Mouse (Mus musculus) heart, postnatal 14 days (tissue): ENCODE measurements at regions not wholly inside any gene's neighbourhood (a gene's known extent, or its start where the extent isn't known, plus 50 kb on each side); places are given as distances from the start of the nearest gene placed in this dataset.

Experiments used
- DNase-seq, 2 experiments: peaks; one replicate each; pipeline ENCODE4 v3.0.0; 2021 to 2022
- intact Hi-C: fragments of 180-260 bp; cut with DNase I; formaldehyde crosslinking; loops from one replicate; pipeline ENCODE4 v1.15.1; 2025

- DNase-seq, result no peak
- intact Hi-C loops, result no loop called here
Measured at GRCm38 (mm10) chr14:66584699-66585098, 575.7 kb upstream of the Gulo start.

- no peak for DNase-seq
- intact Hi-C loops, result no loop called here
Measured at GRCm38 (mm10) chr14:66579904-66580492, 571.0 kb upstream of the Gulo start.

GRCm38 (mm10) chr14:66566600-66566999 lies 557.6 kb upstream of the Gulo start:
- intact Hi-C loops, result no loop called here
- DNase-seq, result no peak

- intact Hi-C loops, result no loop called here
- no peak for DNase-seq
Measured at GRCm38 (mm10) chr14:66562744-66563143, 553.7 kb upstream of the Gulo start.

GRCm38 (mm10) chr14:66561715-66562114 lies 552.7 kb upstream of the Gulo start:
- intact Hi-C loops, result no loop called here
- no peak for DNase-seq

- DNase-seq, result no peak
Measured at GRCm38 (mm10) chr14:66561042-66561590, 552.1 kb upstream of the Gulo start.

GRCm38 (mm10) chr14:66558393-66558792 lies 549.4 kb upstream of the Gulo start:
- intact Hi-C loops, result no loop called here
- no peak for DNase-seq

More at GRCm38 (mm10) chr14:66561042-66561590, 552.1 kb upstream of the Gulo start:
- intact Hi-C loops, result no loop called here

- peak; percentile 67 to 70 for DNase-seq
- intact Hi-C loops, result no loop called here
Measured at GRCm38 (mm10) chr14:66557631-66558030, 548.6 kb upstream of the Gulo start.

GRCm38 (mm10) chr14:66538498-66538897 lies 529.5 kb upstream of the Gulo start:
- no peak for DNase-seq
- intact Hi-C loops, result no loop called here

GRCm38 (mm10) chr14:66534671-66535070 lies 525.7 kb upstream of the Gulo start:
- DNase-seq, result no peak
- intact Hi-C loops, result no loop called here

GRCm38 (mm10) chr14:66528135-66528534 lies 519.1 kb upstream of the Gulo start:
- peak in 1 of 2 experiments; percentile 6 for DNase-seq
- intact Hi-C loops, result no loop called here

GRCm38 (mm10) chr14:66527061-66527460 lies 518.1 kb upstream of the Gulo start:
- DNase-seq, result no peak
- intact Hi-C loops, result no loop called here

- no peak for DNase-seq
- intact Hi-C loops, result no loop called here
Measured at GRCm38 (mm10) chr14:66522856-66523400, 513.9 kb upstream of the Gulo start.

GRCm38 (mm10) chr14:66521836-66522629 lies 513.0 kb upstream of the Gulo start:
- DNase-seq, result peak in 1 of 2 experiments; percentile 23
- intact Hi-C loops, result no loop called here

GRCm38 (mm10) chr14:66516770-66517169 lies 507.8 kb upstream of the Gulo start:
- intact Hi-C loops, result no loop called here
- DNase-seq, result no peak

GRCm38 (mm10) chr14:66510750-66511149 lies 501.7 kb upstream of the Gulo start:
- intact Hi-C loops, result no loop called here
- DNase-seq, result no peak

- intact Hi-C loops, result no loop called here
- no peak for DNase-seq
Measured at GRCm38 (mm10) chr14:66510218-66510617, 501.2 kb upstream of the Gulo start.

GRCm38 (mm10) chr14:66509706-66510105 lies 500.7 kb upstream of the Gulo start:
- intact Hi-C loops, result no loop called here
- no peak for DNase-seq

- no peak for DNase-seq
- intact Hi-C loops, result no loop called here
Measured at GRCm38 (mm10) chr14:66501995-66502394, 493.0 kb upstream of the Gulo start.

- peak; percentile 72 to 79 for DNase-seq
- intact Hi-C loops, result no loop called here
Measured at GRCm38 (mm10) chr14:66499896-66500295, 490.9 kb upstream of the Gulo start.

GRCm38 (mm10) chr14:66495146-66495545 lies 486.1 kb upstream of the Gulo start:
- DNase-seq, result no peak
- intact Hi-C loops, result no loop called here

- intact Hi-C loops, result no loop called here
- peak; percentile 45 to 59 for DNase-seq
Measured at GRCm38 (mm10) chr14:66494518-66494923, 485.5 kb upstream of the Gulo start.
